ENCODE assay signal across 8 mouse cellular contexts in the genomic region with DNA sequence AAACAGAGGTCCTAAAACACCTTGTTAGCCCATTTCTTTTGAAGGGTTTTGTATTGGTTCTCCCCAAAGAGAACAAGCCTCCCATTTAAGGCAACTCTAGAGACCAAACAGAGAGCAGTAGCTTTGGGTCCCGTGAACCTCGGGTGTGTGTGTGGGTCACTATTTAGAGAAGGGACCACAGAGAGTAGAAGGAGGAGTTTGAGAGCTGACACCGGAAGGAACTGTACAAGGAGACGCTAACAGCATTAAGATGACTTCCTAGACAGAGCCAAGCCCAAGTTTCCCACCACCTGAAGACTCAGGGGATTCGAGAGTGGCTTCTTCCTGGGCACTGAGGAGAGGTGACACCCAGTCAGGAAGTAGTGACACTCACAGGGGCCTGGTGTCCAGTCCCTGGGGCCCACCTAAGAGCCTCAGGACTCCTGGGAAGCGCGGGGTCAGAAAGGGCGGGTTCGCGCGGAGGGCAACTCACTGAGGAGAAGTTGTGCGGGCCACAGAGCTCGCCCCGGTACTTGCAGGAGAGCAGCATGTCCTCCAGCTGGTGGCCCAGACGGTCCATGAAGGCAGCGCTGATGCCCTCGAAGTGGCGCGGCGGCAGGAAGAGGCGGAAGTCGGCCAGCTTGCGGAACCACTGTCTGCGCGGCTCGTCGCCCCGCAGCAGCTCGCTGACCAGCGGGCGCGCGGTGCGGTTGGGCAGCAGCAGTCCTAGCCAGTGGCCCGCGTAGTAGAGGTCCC.
A peak's percentile ranks its signal among the peaks of the same experiment; 100 is the strongest.
DNase-seq lines count a peak whose midpoint lies in the region; ATAC-seq and TF ChIP-seq lines count a peak whose summit lies in the region.

No protein-coding gene starts in this region.

- no peaks in the 10 kb centered on the region for H3K36me3 ChIP-seq in kidney, embryonic 14.5 days (ENCODE audit: control insufficient read depth, insufficient read depth, low read length)
- no peaks in the 10 kb centered on the region for H3K36me3 ChIP-seq in forebrain, embryonic 11.5 days (ENCODE audit: control insufficient read depth, insufficient read depth, low read length)
- no peaks in the 10 kb centered on the region for H3K36me3 ChIP-seq in kidney, postnatal 0 days (ENCODE audit: insufficient read depth, low read length)
- no peaks in the 10 kb centered on the region for H3K36me3 ChIP-seq in neural tube, embryonic 15.5 days

- H3K4me2 ChIP-seq in kidney, embryonic 14.5 days (replicated peaks; ENCODE audit: low read depth, low read length), result peak overlapping the region; percentile 97
- H3K4me2 ChIP-seq in forebrain, embryonic 11.5 days (ENCODE audit: low read depth, low read length, severe bottlenecking), result peak overlapping the region; percentile 96
- peak overlapping the region; percentile 96 for H3K4me2 ChIP-seq in kidney, postnatal 0 days (ENCODE audit: low read length)
- H3K4me2 ChIP-seq in neural tube, embryonic 15.5 days, result peak overlapping the region; percentile 96

- no peaks in the 10 kb centered on the region for H3K9me3 ChIP-seq in kidney, embryonic 14.5 days (ENCODE audit: control insufficient read depth, low read length)
- H3K9me3 ChIP-seq in forebrain, embryonic 11.5 days (ENCODE audit: control insufficient read depth, low read length), result no peaks in the 10 kb centered on the region
- H3K9me3 ChIP-seq in kidney, postnatal 0 days (replicated peaks; ENCODE audit: low read length), result no peaks in the 10 kb centered on the region
- H3K9me3 ChIP-seq in neural tube, embryonic 15.5 days (replicated peaks), result no peaks in the 10 kb centered on the region

- H3K4me3 ChIP-seq in kidney, embryonic 14.5 days (ENCODE audit: low read length), result peak overlapping the region; percentile 62
- H3K4me3 ChIP-seq in forebrain, embryonic 11.5 days (ENCODE audit: low read depth, low read length), result peak overlapping the region; percentile 50
- H3K4me3 ChIP-seq in kidney, postnatal 0 days (replicated peaks; ENCODE audit: low read depth, low read length), result peak overlapping the region; percentile 57
- peak overlapping the region; percentile 62 for H3K4me3 ChIP-seq in neural tube, embryonic 15.5 days (replicated peaks)

- no peak for DNase-seq in kidney, postnatal 25 days
- DNase-seq in adrenal gland, postnatal 14 days, result peak; percentile 29
- no peak for DNase-seq in forebrain, embryonic 11.5 days (ENCODE audit: low spot score)
- peak; percentile 33 for DNase-seq in kidney, postnatal 0 days (ENCODE audit: low spot score)
- no peak for DNase-seq in left cerebral cortex, postnatal 4 days
- DNase-seq in spleen, adult 12 weeks (ENCODE audit: low spot score), result no peak

- no peak for TF ChIP-seq CTCF in kidney, postnatal 0 days (IDR thresholded peaks at IDR 0.05; ENCODE audit: low read depth)

- 0 out of 2 replicates have a peak, but pooled peaks cover 3% of the 10 kb centered on the region for H3K4me1 ChIP-seq in kidney, embryonic 14.5 days (ENCODE audit: control insufficient read depth, insufficient read depth, low read length)
- H3K4me1 ChIP-seq in forebrain, embryonic 11.5 days (replicated peaks; ENCODE audit: control insufficient read depth, insufficient read depth, low read length), result peaks cover 3% of the 10 kb centered on the region; the same call in 1 of the 2 replicates
- H3K4me1 ChIP-seq in kidney, postnatal 0 days (replicated peaks; ENCODE audit: insufficient read depth, low read length), result peaks cover 16% of the 10 kb centered on the region; the same call in 1 of the 2 replicates
- H3K4me1 ChIP-seq in neural tube, embryonic 15.5 days, result peaks cover 60% of the 10 kb centered on the region

- peak overlapping the region; percentile 77; the same call in 1 of the 2 replicates for H3K9ac ChIP-seq in kidney, embryonic 14.5 days (ENCODE audit: low read depth, low read length)
- H3K9ac ChIP-seq in forebrain, embryonic 11.5 days (ENCODE audit: low read length), result peak overlapping the region; percentile 57
- peak overlapping the region; percentile 61; the same call in 1 of the 2 replicates for H3K9ac ChIP-seq in kidney, postnatal 0 days (ENCODE audit: low read depth, low read length)
- H3K9ac ChIP-seq in neural tube, embryonic 15.5 days (replicated peaks), result peak overlapping the region; percentile 74

- ATAC-seq in kidney, embryonic 14.5 days (ENCODE audit: low FRiP score, low TSS enrichment), result no peak
- ATAC-seq in forebrain, embryonic 11.5 days (replicated peaks; ENCODE audit: low FRiP score), result no peak; the same call in 1 of the 2 replicates
- peak; percentile 13; the same call in 1 of the 2 replicates for ATAC-seq in kidney, postnatal 0 days (replicated peaks; ENCODE audit: low FRiP score, low read depth)
- no peak for ATAC-seq in neural tube, embryonic 15.5 days (ENCODE audit: low FRiP score)

- H3K27ac ChIP-seq in kidney, embryonic 14.5 days (ENCODE audit: low read depth, low read length), result no peak overlapping the region
- H3K27ac ChIP-seq in forebrain, embryonic 11.5 days (ENCODE audit: low read depth, low read length), result no peak overlapping the region
- H3K27ac ChIP-seq in kidney, postnatal 0 days, result no peak overlapping the region
- H3K27ac ChIP-seq in neural tube, embryonic 15.5 days (replicated peaks), result peak overlapping the region; percentile 86

- intact Hi-C loops in left cerebral cortex, postnatal 4 days (cut with DNase I), result loop anchor here (5.0 to 10.0 kb wide), 3 partner anchors 249 to 443 kb away; no protein-coding TSS in a partner anchor

- peaks cover 18% of the 10 kb centered on the region for H3K27me3 ChIP-seq in kidney, embryonic 14.5 days (ENCODE audit: control insufficient read depth, insufficient read depth, low read length)
- peaks cover 12% of the 10 kb centered on the region for H3K27me3 ChIP-seq in forebrain, embryonic 11.5 days (ENCODE audit: control insufficient read depth, insufficient read depth, low read length)
- peaks cover 16% of the 10 kb centered on the region for H3K27me3 ChIP-seq in kidney, postnatal 0 days (ENCODE audit: insufficient read depth, low read length)
- H3K27me3 ChIP-seq in neural tube, embryonic 15.5 days (replicated peaks), result peaks cover 19% of the 10 kb centered on the region

- WGBS in kidney, embryonic 14.5 days, result 3% methylated on average over 36 of the region's 36 CpGs
- WGBS in forebrain, embryonic 11.5 days, result 5% methylated on average over 30 of the region's 36 CpGs
- 2% methylated on average over 36 of the region's 36 CpGs for WGBS in kidney, postnatal 0 days
- WGBS in neural tube, embryonic 15.5 days, result 6% methylated on average over 36 of the region's 36 CpGs

Comparison
In these comparisons a context has a peak if more than half of its experiments do, and no peak if none do; other contexts are left out.
1. DNase-seq: peak in adrenal gland, postnatal 14 days (single experiment) and kidney, postnatal 0 days (single experiment); none in kidney, postnatal 25 days (0 of 2), forebrain, embryonic 11.5 days (single experiment), left cerebral cortex, postnatal 4 days (single experiment) and spleen, adult 12 weeks (single experiment).
2. Peak in every context shown above with its lines, with median percentiles within 50 percentile points of each other: H3K4me2 ChIP-seq, H3K4me3 ChIP-seq and H3K9ac ChIP-seq.